Mouse (Mus musculus) embryonic facial prominence, embryonic 14.5 days (tissue): ENCODE measurements around the gene Tnfrsf25. TPM values are rescaled to one million over a fixed set of nuclear protein-coding genes. Genes with fewer than 3 reads are reported as not detected.

Experiments
- ATAC-seq: fragments of 200-750 bp; cut with Nextera tagmentation; 2 replicates; pipeline ENCODE4 v1.8.0; 2017; ENCODE audit warnings: low read depth, moderate number of reproducible peaks, moderate TSS enrichment
- DNase-seq: peaks from one replicate; pipeline ENCODE4 v3.0.0-alpha.2; 2015; ENCODE audit warnings: low spot score
- H3K27ac ChIP-seq: fragments of 300-500 bp; sonication (generic); replicated peaks from 2 replicates; pipeline ENCODE4 v1.5.1; 2014; ENCODE audit warnings: low read depth, mild to moderate bottlenecking, low read length, moderate library complexity
- H3K27me3 ChIP-seq: fragments of 300-500 bp; sonication (generic); replicated peaks from 2 replicates; pipeline ENCODE4 v1.6.1; 2014; ENCODE audit warnings: low read length; ENCODE audit not compliant: control insufficient read depth, insufficient read depth
- H3K36me3 ChIP-seq: fragments of 300-500 bp; sonication (generic); 2 replicates; pipeline ENCODE4 v1.6.1; 2014; ENCODE audit warnings: low read length, mixed read lengths; ENCODE audit not compliant: control insufficient read depth, insufficient read depth
- H3K4me1 ChIP-seq: fragments of 300-500 bp; sonication (generic); 2 replicates; pipeline ENCODE4 v1.6.1; 2014; ENCODE audit warnings: antibody characterized with exemption, low read length; ENCODE audit not compliant: control insufficient read depth, insufficient read depth
- H3K4me2 ChIP-seq: fragments of 300-500 bp; sonication (generic); 2 replicates; pipeline ENCODE4 v1.6.1; 2014; ENCODE audit warnings: low read depth, mild to moderate bottlenecking, low read length, moderate library complexity, mixed read lengths
- H3K4me3 ChIP-seq: fragments of 300-500 bp; sonication (generic); 2 replicates; pipeline ENCODE4 v1.5.1; 2014; ENCODE audit warnings: low read depth, mild to moderate bottlenecking, low read length
- H3K9ac ChIP-seq: fragments of 300-500 bp; sonication (generic); 2 replicates; pipeline ENCODE4 v1.6.1; 2014; ENCODE audit warnings: low read depth, mild to moderate bottlenecking, low read length, moderate library complexity, mixed read lengths
- H3K9me3 ChIP-seq: fragments of 300-500 bp; sonication (generic); 2 replicates; pipeline ENCODE4 v1.6.1; 2016; ENCODE audit warnings: low read length; ENCODE audit not compliant: control insufficient read depth
- WGBS: fragments of 180-500 bp; shearing (Covaris S2); extraction: QIAGEN DNeasy Blood & Tissue Kit; methylation state at CpG from one replicate; pipeline ENCODE4 v1.1.7; 2014; 5-methylcytosine and 5-hydroxymethylcytosine counted together
- polyA plus RNA-seq: library from polyadenylated mRNA; unstranded; fragments of >200 nt; fragmentation: Nextera tagmentation; extraction: Ambion mirVana; gene quantifications from 2 replicates; pipeline ENCODE4 v1.2.1, GENCODE M21; 2014

Gene Tnfrsf25
- polyA plus RNA-seq, 1 experiment from 2014 or later: 0.65 TPM

- H3K4me2 ChIP-seq: no peak overlapping the region
- no peak overlapping the region for H3K27ac ChIP-seq
- H3K9ac ChIP-seq: no peak overlapping the region
- DNase-seq (no peak), ATAC-seq (no peak)
- H3K4me1 ChIP-seq: no peaks in the 10 kb centered on the region; the same call in 1 of the 2 replicates
- no peaks in the 10 kb centered on the region for H3K9me3 ChIP-seq
- H3K4me3 ChIP-seq: no peak overlapping the region
- H3K36me3 ChIP-seq: no peaks in the 10 kb centered on the region
- 83% methylated on average over 2 of the region's 2 CpGs for WGBS
- H3K27me3 ChIP-seq: peaks cover 59% of the 10 kb centered on the region
Measured at GRCm38 (mm10) chr4:152162748-152163147, 47.0 kb downstream of the Tnfrsf25 start.

- Histone ChIP-seq H3K4me3 (no peak overlapping the region), H3K4me1 (no peaks in the 10 kb centered on the region), H3K27me3 (peaks cover 33% of the 10 kb centered on the region), H3K9me3 (no peaks in the 10 kb centered on the region), H3K9ac (no peak overlapping the region), H3K4me2 (peak overlapping the region; percentile 20; the same call in 1 of the 2 replicates), H3K36me3 (no peaks in the 10 kb centered on the region), H3K27ac (peak overlapping the region; percentile 15; the same call in 1 of the 2 replicates)
- ATAC-seq: 0 out of 2 replicates have a peak, but pooled peaks have one; percentile 56
- no peak for DNase-seq
- 16% methylated on average over 22 of the region's 22 CpGs for WGBS
Measured at GRCm38 (mm10) chr4:152165036-152165931, 49.5 kb downstream of the Tnfrsf25 start.

GRCm38 (mm10) chr4:152168052-152168451 lies 52.3 kb downstream of the Tnfrsf25 start:
- no peak overlapping the region for H3K4me2 ChIP-seq
- 0 out of 2 replicates have a peak overlapping the region, but pooled peaks have one; percentile 8 for H3K9ac ChIP-seq
- no peaks in the 10 kb centered on the region for H3K4me1 ChIP-seq
- ATAC-seq: 0 out of 2 replicates have a peak, but pooled peaks have one; percentile 11
- H3K27ac ChIP-seq: no peak overlapping the region
- H3K9me3 ChIP-seq: no peaks in the 10 kb centered on the region
- no peak overlapping the region for H3K4me3 ChIP-seq
- 45% methylated on average over 8 of the region's 8 CpGs for WGBS
- peaks cover 6% of the 10 kb centered on the region; the same call in 1 of the 2 replicates for H3K27me3 ChIP-seq
- no peaks in the 10 kb centered on the region for H3K36me3 ChIP-seq
- DNase-seq: no peak

- Histone ChIP-seq H3K9ac (no peak overlapping the region), H3K9me3 (no peaks in the 10 kb centered on the region), H3K4me1 (no peaks in the 10 kb centered on the region), H3K4me3 (no peak overlapping the region), H3K27me3 (peaks cover under 1% of the 10 kb centered on the region; the same call in 1 of the 2 replicates), H3K36me3 (no peaks in the 10 kb centered on the region), H3K4me2 (no peak overlapping the region), H3K27ac (no peak overlapping the region)
- DNase-seq: no peak
- ATAC-seq: no peak
- 76% methylated on average over 7 of the region's 7 CpGs for WGBS
Measured at GRCm38 (mm10) chr4:152169103-152169502, 53.4 kb downstream of the Tnfrsf25 start.

Other genes with a start within 250 kb of the Tnfrsf25 start
- 47.5 and 53.1 TPM in 2 replicates for gene Dnajc11, start 182.2 kb upstream of the Tnfrsf25 start, polyA plus RNA-seq
- gene Thap3, start 126.9 kb upstream of the Tnfrsf25 start, polyA plus RNA-seq: 31.7 and 32.7 TPM in 2 replicates
- 30.1 and 32.6 TPM in 2 replicates for gene Phf13, start 119.7 kb upstream of the Tnfrsf25 start, polyA plus RNA-seq
- gene Klhl21, start 107.1 kb upstream of the Tnfrsf25 start, polyA plus RNA-seq: 10.9 and 11.2 TPM in 2 replicates
- 19.0 and 19.9 TPM in 2 replicates for gene Zbtb48, start 88.3 kb upstream of the Tnfrsf25 start, polyA plus RNA-seq
- 1.2 and 1.5 TPM in 2 replicates for gene Tas1r1, start 77.4 kb upstream of the Tnfrsf25 start, polyA plus RNA-seq
- gene Nol9, start 76.6 kb upstream of the Tnfrsf25 start, polyA plus RNA-seq: 25.1 and 26.5 TPM in 2 replicates
- 12.0 and 13.4 TPM in 2 replicates for gene Plekhg5, start 43.4 kb upstream of the Tnfrsf25 start, polyA plus RNA-seq
- 4.2 and 4.4 TPM in 2 replicates for gene Espn, start 36.4 kb downstream of the Tnfrsf25 start, polyA plus RNA-seq
- gene Hes2, start 42.9 kb downstream of the Tnfrsf25 start, polyA plus RNA-seq: 0.25 and 0.43 TPM in 2 replicates
- gene Acot7, start 62.2 kb downstream of the Tnfrsf25 start, polyA plus RNA-seq: 70.1 and 71.8 TPM in 2 replicates
- gene Gpr153, start 158.3 kb downstream of the Tnfrsf25 start, polyA plus RNA-seq: 36.7 and 40.7 TPM in 2 replicates
- gene Hes3, start 175.7 kb downstream of the Tnfrsf25 start, polyA plus RNA-seq: not detected in 2 replicates
- gene Icmt, start 181.3 kb downstream of the Tnfrsf25 start, polyA plus RNA-seq: 25.1 and 26.9 TPM in 2 replicates
- 0.56 and 0.84 TPM in 2 replicates for gene Rnf207, start 203.1 kb downstream of the Tnfrsf25 start, polyA plus RNA-seq
- 395 and 470 TPM in 2 replicates for gene Rpl22, start 209.8 kb downstream of the Tnfrsf25 start, polyA plus RNA-seq
- gene Chd5, start 222.7 kb downstream of the Tnfrsf25 start, polyA plus RNA-seq: 1.4 and 2.0 TPM in 2 replicates